Mouse (Mus musculus) MEL (cell line): Measurements from ENCODE around the gene Trio.

Experiments
- CTCF ChIP-seq, 3 experiments: IDR thresholded peaks in 2 of 3; conservative IDR thresholded peaks in 1 of 3; 2 replicates each; pipeline ENCODE4 v1.5.1; 2011 to 2012; ENCODE audit warnings: low read length in 3 of 3, low read depth in 2 of 3, mild to moderate bottlenecking in 2 of 3, improper control_type of control experiment in 1 of 3, inconsistent platforms in 1 of 3, mixed read lengths in 1 of 3, moderate library complexity in 1 of 3; ENCODE audit not compliant: control insufficient read depth in 1 of 3, insufficient read depth in 1 of 3, poor library complexity in 1 of 3, severe bottlenecking in 1 of 3
- POLR2A ChIP-seq, 2 experiments: IDR thresholded peaks; 2 replicates each; pipeline ENCODE4 v1.6.1; 2011 to 2012; ENCODE audit warnings: low read length in 2 of 2, mild to moderate bottlenecking in 2 of 2, control low read depth in 1 of 2, improper control_type of control experiment in 1 of 2, low read depth in 1 of 2, moderate library complexity in 1 of 2; ENCODE audit not compliant: control insufficient read depth in 1 of 2, insufficient read depth in 1 of 2, poor library complexity in 1 of 2
- POLR2AphosphoS5 ChIP-seq: IDR thresholded peaks from 2 replicates; pipeline ENCODE4 v1.6.1; 2012; ENCODE audit warnings: low read depth, borderline replicate concordance, mild to moderate bottlenecking, inconsistent platforms, low read length, moderate library complexity, mixed read lengths
- ZC3H11A ChIP-seq: IDR thresholded peaks from 2 replicates; pipeline ENCODE4 v1.6.1; 2012; ENCODE audit warnings: low read depth, mild to moderate bottlenecking, inconsistent platforms, low read length, improper control_type of control experiment

- TF ChIP-seq POLR2AphosphoS5, result no peak
- no peak for TF ChIP-seq POLR2A (IDR thresholded peaks at IDR 0.05; ENCODE audit: control insufficient read depth in 1 of 2, insufficient read depth in 1 of 2, low read depth in 1 of 2, low read length in 2 of 2, poor library complexity in 1 of 2)
- TF ChIP-seq ZC3H11A, result no peak
- TF ChIP-seq CTCF (IDR thresholded peaks at IDR 0.05 in 2 of 3, conservative IDR thresholded peaks at IDR 0.05 in 1 of 3; ENCODE audit: control insufficient read depth in 1 of 3, insufficient read depth in 1 of 3, low read depth in 2 of 3, low read length in 3 of 3, poor library complexity in 1 of 3, severe bottlenecking in 1 of 3), result no peak
These were observed 85.6 kb downstream of the Trio start for GRCm38 (mm10) chr15:27940032-27940431.
